Mouse (Mus musculus): ENCODE data around the gene Slc7a5.

- TF ChIP-seq ZNF384 (IDR thresholded peaks at IDR 0.05; ENCODE audit: low read depth, low read length): no peak
- no peak for TF ChIP-seq ZC3H11A (IDR thresholded peaks at IDR 0.05; ENCODE audit: borderline replicate concordance, low read depth, low read length)
Measured at GRCm38 (mm10) chr8:121898401-121898931, 9.0 kb downstream of the Slc7a5 start.

All from ES-E14 (cell line).